In the genomic region with DNA sequence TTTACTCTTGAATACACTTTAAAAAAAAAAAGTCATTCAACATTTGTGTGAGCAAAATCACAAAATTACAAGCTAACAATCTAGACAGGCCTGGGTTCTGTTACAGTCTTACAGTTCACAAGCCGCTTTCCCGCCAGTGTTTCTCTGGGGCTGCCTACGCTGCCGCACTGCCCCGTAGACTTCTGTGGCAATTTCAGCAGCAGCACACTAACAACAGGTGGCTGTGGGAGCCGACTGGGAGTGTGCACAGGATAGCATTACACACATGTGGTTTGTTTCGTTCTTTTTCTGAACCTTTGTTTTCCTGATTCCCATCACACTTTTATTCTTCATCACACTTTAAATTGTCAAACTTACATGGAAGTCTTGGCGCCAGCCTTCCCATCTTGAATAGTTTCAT, we compare ENCODE assay signal across 34 mouse cellular contexts.
"Had no signal": no experiment of that assay in that cellular context is flagged by ENCODE, and none has a peak within 500 bp of the region (broad histone marks: within the 10 kb centered on the region; RNA-seq: fewer than 3 reads in every experiment).

No protein-coding gene starts in this region.

- DNase-seq: heart, postnatal 10 days; heart, postnatal 14 days; heart, postnatal 36 days; heart, postnatal 4 days; kidney, adult 11 months; kidney, adult 18-20 months; kidney, adult 2 months; kidney, adult 8-10 months; kidney, adult 9 months; kidney, postnatal 10 days; kidney, postnatal 14 days; kidney, postnatal 25 days; kidney, postnatal 36 days; layer of hippocampus, adult 9-11 months; layer of hippocampus, postnatal 36 days had no signal

- H3K4me1 ChIP-seq: intestine, embryonic 15.5 days had no signal

- H3K27me3 ChIP-seq: heart, embryonic 12.5 days; heart, embryonic 13.5 days; heart, embryonic 15.5 days; hindbrain, embryonic 12.5 days; hindbrain, embryonic 13.5 days; hindbrain, embryonic 15.5 days; intestine, embryonic 15.5 days; kidney, embryonic 15.5 days had no signal

- H3K36me3 ChIP-seq: heart, embryonic 10.5 days; heart, embryonic 12.5 days; heart, embryonic 13.5 days; heart, embryonic 15.5 days; hindbrain, embryonic 10.5 days; hindbrain, embryonic 12.5 days; hindbrain, embryonic 13.5 days; hindbrain, embryonic 15.5 days; intestine, embryonic 15.5 days; kidney, embryonic 15.5 days had no signal

- H3K9me3 ChIP-seq: heart, embryonic 10.5 days; heart, embryonic 12.5 days; heart, embryonic 13.5 days; heart, embryonic 15.5 days; hindbrain, embryonic 10.5 days; hindbrain, embryonic 12.5 days; hindbrain, embryonic 13.5 days; hindbrain, embryonic 15.5 days; intestine, embryonic 15.5 days; kidney, embryonic 15.5 days had no signal

- H3K27ac ChIP-seq: heart, embryonic 10.5 days; heart, embryonic 13.5 days; heart, embryonic 15.5 days; hindbrain, embryonic 10.5 days; hindbrain, embryonic 12.5 days; hindbrain, embryonic 13.5 days; hindbrain, embryonic 14.5 days; hindbrain, embryonic 15.5 days; hindbrain, postnatal 0 days; intestine, embryonic 15.5 days; kidney, embryonic 15.5 days; kidney, postnatal 0 days; layer of hippocampus, adult 2 months had no signal

- H3K4me2 ChIP-seq: heart, embryonic 11.5 days; heart, embryonic 12.5 days; heart, embryonic 13.5 days; heart, embryonic 15.5 days; hindbrain, embryonic 12.5 days; hindbrain, embryonic 13.5 days; hindbrain, embryonic 14.5 days; hindbrain, embryonic 15.5 days; intestine, embryonic 15.5 days; kidney, embryonic 15.5 days had no signal

- H3K9ac ChIP-seq: heart, embryonic 12.5 days; heart, embryonic 13.5 days; heart, embryonic 15.5 days; hindbrain, embryonic 12.5 days; hindbrain, embryonic 13.5 days; hindbrain, embryonic 14.5 days; hindbrain, embryonic 15.5 days; intestine, embryonic 15.5 days; kidney, embryonic 15.5 days had no signal

- H3K4me3 ChIP-seq: heart, embryonic 10.5 days; heart, embryonic 12.5 days; heart, embryonic 13.5 days; heart, embryonic 15.5 days; hindbrain, embryonic 10.5 days; hindbrain, embryonic 12.5 days; hindbrain, embryonic 13.5 days; hindbrain, embryonic 15.5 days; intestine, embryonic 15.5 days; kidney, embryonic 15.5 days; layer of hippocampus, adult 2 months had no signal

- ATAC-seq: hindbrain, embryonic 16.5 days; hindbrain, postnatal 0 days; inflammation-experienced regulatory T-cells, adult 6 months; intestine, embryonic 15.5 days; intestine, embryonic 16.5 days; intestine, postnatal 0 days had no signal
